Mouse (Mus musculus) lung, postnatal 36 days (tissue): ENCODE data around the gene Myg1.

ENCODE experiments used
- DNase-seq: peaks from one replicate; pipeline ENCODE4 v3.0.0; 2022; ENCODE audit warnings: mixed read lengths

Myg1 gene

DNA sequence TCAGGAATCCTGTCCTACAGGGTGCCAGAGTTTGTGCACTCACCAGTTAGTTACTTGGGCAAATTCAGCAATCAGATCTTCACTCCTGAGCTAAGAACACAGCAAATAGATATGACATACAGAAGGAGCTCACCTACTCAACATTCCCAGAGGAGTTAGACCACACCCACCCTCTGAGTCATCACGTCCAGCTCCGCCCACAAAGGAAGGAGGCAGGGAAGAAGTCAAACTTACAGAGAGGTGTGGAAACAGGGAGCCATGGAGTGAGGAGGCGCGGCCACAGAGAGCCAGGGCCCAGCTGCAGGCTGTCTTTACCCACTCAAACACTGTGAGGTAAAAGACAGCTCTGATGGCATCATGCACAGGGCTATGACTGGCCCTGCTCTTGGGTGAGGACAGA lies 14.9 kb downstream of the Myg1 start:
- DNase-seq: no peak

DNA sequence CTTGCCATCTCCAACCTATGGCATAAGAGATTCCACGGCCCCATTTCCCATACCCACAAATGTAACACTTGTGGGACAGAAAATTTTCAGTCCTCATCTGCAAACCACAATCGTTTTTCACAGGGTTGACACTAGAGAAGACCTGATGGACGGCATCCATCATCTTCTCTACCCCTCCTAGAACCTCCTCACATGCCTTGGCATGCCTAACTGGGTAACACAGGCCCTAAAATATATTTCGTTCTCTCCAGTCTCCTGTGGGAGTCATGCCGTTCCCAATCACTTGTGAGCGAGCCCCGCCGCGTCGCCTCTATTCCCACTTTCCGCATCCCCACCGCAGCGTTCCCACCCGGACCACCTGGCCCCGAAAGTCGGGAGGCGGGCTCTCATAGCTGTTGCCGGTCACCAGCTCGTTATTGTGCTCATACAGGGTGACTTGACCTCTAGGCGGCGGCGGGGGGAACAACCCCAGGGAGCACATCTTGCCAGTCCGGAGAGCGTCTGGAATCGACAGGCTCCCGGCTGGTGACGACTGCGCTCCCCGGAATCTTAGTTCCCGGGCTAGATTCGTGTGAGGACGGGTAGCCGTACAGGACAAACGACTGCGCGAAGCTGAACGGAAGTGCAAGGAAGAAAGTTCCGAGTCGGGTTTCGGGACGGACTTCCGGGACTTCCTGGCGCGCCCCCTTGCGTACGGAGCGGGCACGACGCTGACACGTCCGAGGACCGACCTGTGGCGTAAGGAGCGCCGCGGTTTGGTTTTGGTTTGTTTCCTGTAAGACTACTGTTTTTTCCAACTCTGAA lies 18.8 kb downstream of the Myg1 start, which contains the start of gene Aaas:
Aaas (minus strand) TSS at position 634 of the 804 bp plus-strand sequence.
- peak; percentile 97 for DNase-seq

DNA sequence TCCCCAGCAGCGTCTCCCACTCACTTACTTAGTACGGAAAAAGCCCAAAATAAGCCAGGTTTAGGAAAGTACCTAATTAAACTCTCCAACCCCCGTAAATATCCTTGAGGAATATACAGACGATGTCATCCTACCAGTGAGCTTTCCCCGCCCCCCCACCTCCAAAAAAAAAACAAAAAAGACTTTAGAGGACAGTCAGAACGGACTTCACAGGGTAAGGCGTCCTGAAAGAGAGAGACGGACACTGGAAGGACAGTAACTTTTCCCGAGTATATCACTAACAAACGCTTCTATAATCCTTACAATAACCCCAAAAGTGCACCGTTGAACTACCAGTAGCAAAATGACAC lies 19.4 kb downstream of the Myg1 start:
- DNase-seq: no peak

DNA sequence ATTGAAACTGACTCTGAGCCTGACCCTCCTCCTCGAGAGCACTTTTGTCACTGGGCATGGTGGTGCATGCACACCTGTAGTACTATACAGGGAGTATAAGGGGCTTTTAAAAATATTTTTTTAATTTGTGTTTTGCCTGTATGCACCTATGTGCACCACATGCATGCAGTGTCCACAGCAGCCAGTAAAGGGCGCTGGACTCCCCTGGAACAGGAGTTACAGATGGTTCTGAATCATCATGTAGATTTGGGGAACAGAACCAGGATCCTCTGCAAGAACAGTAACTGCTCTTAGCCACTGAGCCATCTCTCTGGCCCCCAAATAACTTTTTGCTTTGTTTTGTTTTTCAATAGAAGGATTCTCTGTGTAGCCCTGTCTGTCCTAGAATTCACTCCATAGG lies 20.7 kb downstream of the Myg1 start:
- peak; percentile 13 for DNase-seq

DNA sequence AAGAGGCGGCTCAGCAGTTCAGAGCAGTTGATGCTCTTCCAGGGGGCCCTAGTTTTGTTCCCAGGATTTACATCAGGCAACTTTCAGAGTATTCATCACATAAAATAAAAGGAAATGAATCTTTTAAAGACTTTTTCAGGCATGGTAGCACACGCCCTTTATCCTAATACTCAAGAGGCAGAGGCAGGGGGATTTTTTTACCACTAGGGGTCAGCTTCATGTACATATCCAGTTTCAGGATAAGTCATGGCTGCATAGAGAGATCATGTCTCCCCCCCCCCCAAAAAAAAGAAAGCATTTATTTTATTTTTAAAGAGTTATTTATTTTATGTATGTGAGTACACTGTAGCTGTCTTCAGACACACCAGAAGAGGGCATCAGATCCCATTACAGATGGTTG lies 22.5 kb downstream of the Myg1 start:
- no peak for DNase-seq

DNA sequence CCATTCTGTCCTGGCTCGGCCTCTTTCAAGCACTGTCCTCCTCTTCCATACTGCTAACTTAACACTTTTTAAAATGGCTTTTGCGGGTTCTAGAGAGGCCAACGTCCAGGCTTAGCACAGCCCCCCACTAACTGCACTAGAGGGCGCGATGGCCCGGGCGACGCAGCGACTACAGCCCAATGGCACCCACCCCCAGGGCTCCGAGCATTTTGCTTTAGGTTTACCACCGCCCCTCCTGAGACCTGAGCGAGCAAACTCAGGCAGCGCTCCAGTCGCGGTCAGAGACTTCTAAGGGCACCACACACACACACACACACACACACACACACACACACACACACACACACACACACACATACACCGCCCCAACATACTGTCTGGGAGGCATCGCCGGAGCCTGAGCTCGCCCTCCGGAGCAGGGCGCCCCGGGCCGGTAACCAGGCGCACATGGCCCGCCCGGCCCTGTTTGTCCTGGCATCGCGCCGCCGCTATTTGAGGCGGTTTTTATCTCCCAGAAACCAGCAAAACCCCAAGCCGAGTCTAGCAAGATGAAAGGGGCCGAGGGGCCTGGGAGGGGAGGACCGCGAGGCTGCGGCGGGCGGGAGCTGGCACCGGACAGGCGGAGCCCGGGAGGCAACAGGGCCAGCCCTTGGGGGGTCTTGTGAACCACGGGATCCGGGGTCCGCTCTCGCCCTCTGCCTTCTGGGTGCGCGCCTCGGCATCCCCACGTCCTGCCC lies 23.8 kb downstream of the Myg1 start:
- peak; percentile 40 for DNase-seq

DNA sequence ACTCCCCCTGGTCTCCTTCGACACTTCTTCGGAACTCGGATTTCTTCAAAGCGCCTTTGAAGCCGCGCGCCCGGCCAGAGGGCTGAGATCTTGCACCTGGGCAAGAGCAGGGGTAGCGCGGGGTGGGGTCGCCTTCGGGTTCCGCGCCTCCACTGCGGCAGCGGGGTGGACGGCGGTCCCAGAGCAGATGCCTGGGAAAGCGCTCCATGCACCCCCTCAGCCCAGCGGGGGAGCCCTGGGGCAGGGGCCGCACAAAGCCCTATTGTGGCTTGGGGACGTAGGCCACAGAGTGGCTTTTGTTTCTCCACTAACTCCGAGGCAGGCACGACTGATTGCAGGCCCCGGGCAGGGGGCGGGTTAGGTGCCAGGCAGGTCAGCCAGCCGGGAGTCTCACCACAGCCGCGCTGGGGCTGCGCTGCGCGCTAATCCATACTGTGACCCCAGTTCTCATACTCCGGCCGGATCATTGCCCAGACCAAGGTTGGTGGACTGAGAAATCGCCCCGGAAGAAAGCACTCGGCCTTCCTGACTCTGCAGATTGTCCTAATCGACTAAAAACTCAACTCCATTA lies 24.4 kb downstream of the Myg1 start:
- no peak for DNase-seq

DNA sequence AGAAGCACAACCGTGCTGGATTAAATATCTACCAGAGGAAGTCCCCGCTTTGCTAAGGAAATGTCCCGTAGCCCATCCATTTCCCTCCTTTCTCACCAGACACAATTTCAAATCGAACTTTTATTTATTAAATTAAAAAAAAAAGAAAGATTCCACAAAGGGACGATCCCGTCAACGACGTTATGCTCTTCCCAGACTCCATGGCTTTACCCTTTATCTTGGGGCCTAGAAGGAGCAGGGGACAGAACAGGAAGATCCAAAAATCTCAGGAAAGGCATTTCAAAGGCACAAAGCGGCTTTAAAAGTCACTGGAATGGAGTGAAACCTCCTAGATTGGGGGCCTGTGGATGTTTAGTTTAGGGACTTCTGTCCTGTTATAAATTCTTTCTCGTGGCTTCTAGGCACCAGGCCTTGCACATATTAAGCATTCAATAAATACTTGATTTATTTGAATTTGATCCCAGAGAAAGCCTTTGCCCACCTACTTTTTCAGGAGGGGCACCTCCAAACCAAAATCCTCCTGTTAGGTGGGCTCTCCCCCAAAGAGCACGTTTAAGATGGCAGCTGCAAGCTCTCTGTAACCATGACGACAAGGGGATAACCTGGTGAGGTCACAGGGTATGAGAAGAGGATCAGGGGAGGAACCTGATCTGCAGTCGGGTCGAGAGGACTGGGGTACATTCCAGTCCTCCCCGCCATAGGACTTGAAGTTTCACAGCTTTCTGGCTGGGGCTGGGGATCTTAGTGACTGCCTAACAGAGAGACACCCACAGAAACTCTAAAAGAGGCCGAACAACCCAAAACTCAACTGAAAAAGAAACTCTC lies 25.2 kb downstream of the Myg1 start:
- DNase-seq: no peak

DNA sequence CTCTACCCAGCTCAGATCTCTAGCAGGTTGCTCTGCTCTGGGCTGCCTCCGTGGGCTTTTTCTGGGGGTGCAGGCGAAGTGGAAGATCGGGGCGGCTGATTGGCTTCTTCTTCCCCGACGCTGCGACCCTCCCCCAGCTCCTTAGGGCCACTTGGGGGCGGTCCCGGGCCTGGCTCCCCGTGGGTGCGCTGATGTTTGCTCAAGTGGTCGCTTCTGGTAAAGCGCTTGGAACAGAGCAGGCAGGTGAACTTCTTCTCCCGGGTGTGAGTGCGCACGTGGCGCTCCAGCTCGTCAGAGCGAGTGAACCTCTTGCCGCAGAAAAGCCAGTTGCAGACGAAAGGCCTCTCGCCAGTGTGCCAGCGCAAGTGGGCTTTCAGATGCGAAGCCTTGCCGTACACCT lies 26.6 kb downstream of the Myg1 start:
- no peak for DNase-seq

DNA sequence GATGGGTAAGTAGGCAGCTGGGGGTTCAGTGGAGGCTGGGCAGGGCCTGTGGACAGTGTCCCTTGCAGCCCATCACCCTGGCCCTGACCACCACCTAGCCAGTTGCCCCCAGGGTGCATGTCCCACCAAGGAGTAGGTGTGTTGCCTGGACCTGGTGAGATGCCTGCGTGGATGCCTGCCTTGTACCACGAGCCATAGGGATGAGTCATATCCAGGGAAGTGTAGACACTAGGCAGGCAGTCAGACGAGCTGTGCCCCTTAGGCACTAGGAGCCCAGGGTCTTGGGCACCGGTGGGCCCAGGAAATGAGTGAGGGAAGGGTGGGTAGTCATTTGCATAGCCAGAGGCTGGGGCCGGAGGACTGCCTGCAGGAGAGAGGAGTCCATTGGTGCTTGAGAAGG lies 27.3 kb downstream of the Myg1 start:
- no peak for DNase-seq

DNA sequence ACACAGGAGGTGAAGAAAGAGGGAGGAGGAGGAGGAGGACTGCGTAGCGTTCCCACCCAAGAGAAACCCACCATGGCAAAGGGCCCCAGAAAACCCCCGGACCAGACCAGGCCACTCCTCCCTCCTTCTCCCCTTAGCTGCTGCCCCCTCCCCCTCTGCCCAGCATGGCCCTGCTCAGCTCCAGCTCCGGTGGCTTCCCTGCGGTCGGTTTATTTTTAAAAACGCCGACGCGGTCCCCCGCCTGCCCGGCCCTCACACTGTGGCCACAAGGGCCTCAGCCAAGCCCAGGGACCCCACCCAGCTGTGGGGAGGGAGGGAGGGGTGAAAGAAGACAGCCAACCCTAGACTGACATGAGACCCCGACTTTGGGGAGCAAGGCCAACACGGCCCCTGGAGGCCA lies 31.1 kb downstream of the Myg1 start:
- no peak for DNase-seq

DNA sequence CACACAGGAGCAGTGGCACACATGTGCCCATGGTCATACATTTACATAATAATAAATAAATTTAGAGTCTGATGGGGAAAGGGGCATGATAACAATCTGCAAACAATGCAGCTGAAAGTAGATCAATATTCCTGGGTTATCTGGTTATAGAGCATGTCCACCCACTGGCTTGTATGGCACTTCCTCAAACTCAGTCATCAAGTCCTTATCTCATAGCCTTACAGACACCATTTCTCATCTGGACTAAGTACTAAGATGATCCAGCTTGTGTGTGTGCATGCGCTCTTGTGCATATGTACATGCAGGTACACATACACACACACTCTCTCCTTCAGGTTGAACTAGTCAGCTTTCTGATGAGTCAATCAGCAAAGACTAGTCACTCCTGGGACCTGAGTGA lies 33.2 kb downstream of the Myg1 start:
- no peak for DNase-seq

DNA sequence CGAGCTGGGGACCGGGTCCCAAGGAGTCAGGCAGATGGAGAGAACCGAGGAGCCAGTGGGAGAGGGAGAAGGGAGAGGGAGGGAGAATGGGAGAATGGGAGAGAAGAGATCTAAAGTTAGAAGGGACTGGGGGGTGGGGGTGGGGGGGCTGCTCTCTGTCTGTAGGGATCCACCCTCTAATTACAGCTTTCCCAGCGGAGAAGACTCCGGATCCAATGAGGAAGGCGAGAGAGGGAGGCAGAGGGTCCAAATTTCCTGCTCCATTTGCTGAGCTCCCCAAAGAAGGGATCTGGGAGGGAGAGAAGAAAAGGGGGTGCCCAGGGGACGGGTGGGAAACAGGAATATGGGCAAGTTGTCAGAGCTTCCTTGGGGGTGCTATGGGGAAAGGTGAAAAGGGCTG lies 34.7 kb downstream of the Myg1 start:
- DNase-seq: no peak

DNA sequence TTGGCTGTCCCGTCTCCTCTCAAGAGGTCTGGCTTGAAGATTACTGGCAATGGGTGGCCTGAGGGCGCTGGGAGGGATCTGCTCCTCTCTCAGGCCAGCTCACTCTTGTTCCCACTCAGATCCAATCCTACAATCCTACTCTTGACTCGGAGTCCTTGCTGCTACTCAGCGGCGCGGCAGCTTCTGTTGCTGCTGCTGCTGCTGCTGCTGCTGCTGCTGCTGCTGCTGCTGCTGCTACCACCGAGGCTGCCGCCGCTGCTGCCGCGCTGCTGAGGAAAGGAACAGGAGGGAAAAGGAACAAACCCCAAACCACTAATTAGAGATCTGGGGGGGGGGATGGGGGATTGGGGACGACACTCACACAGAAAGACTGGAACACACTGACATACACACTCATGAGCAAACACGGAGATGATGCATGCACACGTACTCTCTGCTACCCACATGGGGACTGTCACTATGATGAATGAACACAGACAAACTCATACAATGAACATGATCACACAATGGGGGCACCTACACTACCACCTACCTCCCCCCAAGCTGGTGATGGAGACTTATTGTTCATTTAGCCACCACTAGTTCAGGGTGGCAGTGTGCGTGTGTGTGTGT lies 35.3 kb downstream of the Myg1 start, which contains the start of gene Sp7:
Sp7 (minus strand) TSS at position 450 of the 612 bp plus-strand sequence.
- no peak for DNase-seq

DNA sequence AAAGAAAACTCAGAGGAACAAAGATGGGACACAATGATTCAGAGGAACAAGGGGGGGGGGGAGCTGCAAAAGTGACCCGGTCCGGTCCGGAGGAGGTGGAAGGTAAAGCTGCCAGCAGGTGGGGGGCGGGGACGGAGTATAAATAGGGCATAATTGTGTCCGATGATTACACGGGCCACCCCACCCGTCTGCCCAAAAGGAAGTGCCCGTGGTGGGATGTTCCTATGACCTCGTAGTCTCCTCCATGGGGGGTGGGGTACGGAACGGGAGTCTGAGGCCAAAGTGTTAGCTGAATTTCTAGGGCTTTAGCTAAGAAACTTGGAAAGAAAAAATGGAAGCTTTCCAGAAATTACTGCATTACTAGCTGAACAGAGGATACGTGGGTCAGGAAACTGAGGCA lies 38.5 kb downstream of the Myg1 start:
- no peak for DNase-seq

DNA sequence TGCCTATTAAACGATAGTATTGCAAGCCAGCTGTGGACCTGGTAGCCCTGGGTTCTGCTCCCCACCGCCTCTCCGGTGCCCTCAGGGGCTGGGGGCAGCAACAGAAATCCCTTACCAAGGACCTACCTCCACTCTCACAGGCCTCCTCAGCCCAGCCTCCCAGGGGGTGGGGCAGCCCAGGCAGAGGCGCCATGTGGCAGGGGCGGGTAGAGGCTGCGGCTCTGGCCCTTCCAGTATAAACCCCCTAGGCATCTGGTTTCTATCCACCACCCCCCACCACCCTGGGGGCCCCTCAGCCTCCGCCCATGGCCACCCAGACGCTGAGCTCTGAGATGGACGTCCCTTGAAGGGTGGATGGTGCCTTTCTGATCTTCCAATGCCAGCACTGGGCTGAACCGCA lies 39.2 kb downstream of the Myg1 start:
- no peak for DNase-seq

DNA sequence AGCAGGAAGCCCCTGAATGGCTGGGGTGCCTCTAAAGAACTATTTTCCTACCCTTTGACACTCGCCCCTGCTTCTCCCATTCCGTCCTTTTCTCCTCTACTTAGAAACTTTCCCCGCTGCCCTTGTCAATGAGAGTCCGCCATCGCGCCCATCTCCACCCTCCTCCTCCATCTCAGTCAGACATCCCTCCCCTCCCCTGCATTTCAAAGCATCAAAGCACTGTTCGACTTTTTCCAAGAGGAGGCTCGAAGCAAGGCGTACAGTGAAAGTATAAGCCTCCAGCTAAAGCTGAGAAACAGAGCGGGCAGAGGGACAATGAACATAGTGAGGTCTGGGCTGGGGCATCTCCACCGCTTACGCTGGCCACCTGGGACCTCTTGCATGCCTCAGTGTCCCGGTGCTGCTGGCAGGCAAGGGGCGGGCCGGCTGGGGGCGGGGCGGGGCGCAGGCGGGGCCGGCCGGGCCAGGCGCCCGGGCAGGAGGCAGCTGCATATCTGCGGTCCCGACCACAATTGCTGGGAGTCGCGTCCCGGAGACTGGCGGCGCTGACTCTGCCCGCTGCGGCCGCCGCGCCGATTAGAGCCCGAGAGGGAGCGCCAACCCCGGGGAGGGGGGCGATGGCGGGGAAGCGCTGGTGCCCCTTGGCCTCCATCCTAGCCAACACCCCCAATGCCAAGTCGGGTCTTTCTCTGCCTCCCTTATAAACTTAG lies 45.1 kb downstream of the Myg1 start:
- DNase-seq: peak; percentile 53

DNA sequence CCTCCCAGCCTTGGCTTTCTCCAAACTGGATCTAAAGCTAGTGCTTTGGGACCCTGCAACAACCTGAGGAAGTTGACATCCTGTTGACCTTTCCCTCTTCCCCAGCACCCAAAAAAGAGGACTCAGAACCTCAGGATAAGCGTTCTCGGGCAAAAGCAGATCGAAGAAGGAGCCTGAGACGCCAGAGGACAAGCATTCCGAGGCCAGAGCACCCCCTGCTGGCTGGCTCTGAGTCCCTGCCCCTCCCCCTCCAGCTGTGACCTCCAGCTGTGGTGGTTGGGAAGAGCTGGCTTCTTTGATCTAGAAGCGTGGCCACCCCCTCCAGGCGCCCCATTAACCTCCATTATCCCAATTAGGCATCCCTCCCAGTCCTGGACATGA lies 45.6 kb downstream of the Myg1 start:
- DNase-seq: peak; percentile 96

DNA sequence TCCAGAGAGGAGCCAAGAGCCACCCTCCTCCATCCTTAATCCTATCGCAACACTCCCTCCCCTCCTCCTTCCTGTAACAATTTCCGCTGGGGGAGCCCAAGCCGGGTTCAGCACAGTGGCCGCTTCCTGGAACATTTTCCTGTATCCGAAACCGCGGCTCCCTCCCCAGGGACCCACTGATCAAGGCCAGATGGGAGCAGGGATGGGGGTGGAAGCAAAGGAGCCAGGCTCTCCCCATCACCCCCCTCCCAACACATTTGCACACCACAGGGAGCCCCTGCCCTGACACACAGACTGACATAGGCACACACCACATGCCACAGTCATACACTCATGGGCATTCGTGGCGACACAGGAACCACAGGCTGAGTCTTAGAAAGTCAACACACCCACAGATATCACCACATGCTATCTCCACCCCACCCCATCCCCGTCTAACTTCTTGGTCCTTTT lies 46.3 kb downstream of the Myg1 start:
- peak; percentile 75 for DNase-seq

DNA sequence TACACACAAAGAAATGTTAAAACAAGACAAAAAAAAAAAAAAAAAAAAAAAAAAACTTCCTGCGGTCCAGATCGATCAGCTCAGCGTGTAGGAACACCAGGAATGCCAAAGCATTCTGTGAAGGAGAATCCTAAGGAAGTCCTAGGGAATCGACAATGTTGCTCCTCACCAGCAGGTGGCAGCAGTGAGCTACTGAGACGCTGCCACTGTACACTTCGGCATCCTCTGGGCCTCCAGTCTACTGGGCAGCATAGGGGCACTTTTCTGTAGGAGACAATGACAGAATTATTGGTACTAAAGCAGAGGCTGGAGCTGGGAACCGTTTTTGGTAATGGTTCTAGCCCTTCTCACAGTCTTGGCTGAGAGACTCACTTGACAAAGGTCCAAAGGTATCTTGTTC lies 50.1 kb downstream of the Myg1 start:
- DNase-seq: peak; percentile 90

DNA sequence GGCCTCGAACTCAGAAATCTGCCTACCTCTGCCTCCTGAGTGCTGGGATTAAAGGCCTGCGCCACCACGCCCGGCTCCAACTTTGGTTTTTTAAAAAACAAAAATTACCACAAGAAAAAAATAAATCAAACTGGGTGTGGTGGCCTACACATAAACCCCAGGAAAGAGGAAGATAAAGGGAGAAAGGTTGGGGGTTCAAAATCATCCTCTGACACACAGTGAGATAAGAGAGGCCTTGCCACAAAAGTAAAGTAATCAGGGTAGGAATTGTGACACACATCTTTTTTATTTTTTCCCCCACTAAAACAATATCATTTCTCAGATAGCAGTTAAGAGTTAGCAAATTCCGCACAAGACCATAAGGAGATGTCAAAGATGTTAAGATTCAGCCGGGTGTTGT lies 52.2 kb downstream of the Myg1 start:
- DNase-seq: no peak

DNA sequence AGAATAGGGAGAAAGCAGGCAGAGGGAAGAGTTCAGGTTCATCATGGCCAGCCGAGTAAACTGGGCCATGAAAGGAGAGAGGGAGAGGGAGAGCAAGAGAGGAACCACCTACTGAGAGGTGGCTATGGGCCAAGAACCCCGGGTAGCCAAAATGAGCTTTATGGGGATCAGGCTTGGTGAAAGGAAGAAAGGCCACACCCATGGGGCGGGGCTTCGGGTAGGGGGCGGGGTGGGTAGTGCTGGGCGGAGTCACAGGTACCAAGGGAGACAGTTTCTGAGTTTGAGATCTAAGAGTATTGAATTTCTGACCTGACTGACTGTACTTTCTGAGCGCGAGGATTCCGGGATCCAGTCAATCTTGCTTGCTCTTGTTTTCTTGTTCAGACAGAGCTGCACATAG lies 55.1 kb downstream of the Myg1 start:
- DNase-seq: no peak
